Mouse (Mus musculus): ENCODE data around the gene Adm.
"Not testable (repeated sequence)": the region's sequence is repeated elsewhere in the genome, so short reads cannot be mapped to it uniquely, and the experiment has no call there.

Adm gene

GRCm38 (mm10) chr7:110629892-110630666, 2.6 kb downstream of the Adm start:
- DNase-seq: peak; percentile 71 to 85

GRCm38 (mm10) chr7:110631136-110631888, 3.9 kb downstream of the Adm start:
- no peak for DNase-seq

GRCm38 (mm10) chr7:110635929-110636328, 8.5 kb downstream of the Adm start:
- no peak for DNase-seq

GRCm38 (mm10) chr7:110636559-110636958, 9.1 kb downstream of the Adm start:
- DNase-seq: no peak

GRCm38 (mm10) chr7:110638305-110639110, 11.0 kb downstream of the Adm start:
- no peak for DNase-seq

- DNase-seq: no peak
Observed at GRCm38 (mm10) chr7:110639291-110639915, 11.9 kb downstream of the Adm start.

- not testable (repeated sequence) for DNase-seq
Observed at GRCm38 (mm10) chr7:110639958-110640357, 12.5 kb downstream of the Adm start.

- DNase-seq: peak in 1 of 2 experiments; percentile 30
Observed at GRCm38 (mm10) chr7:110645311-110645710, 17.9 kb downstream of the Adm start.

- no peak for DNase-seq
Observed at GRCm38 (mm10) chr7:110645859-110646258, 18.4 kb downstream of the Adm start.

GRCm38 (mm10) chr7:110646611-110647407, 19.3 kb downstream of the Adm start:
- no peak for DNase-seq

- DNase-seq: no peak
Observed at GRCm38 (mm10) chr7:110647559-110648454, 20.3 kb downstream of the Adm start.

GRCm38 (mm10) chr7:110648455-110649085, 21.1 kb downstream of the Adm start:
- DNase-seq: no peak

- no peak for DNase-seq
Observed at GRCm38 (mm10) chr7:110649133-110649987, 21.9 kb downstream of the Adm start.

- no peak for DNase-seq
Observed at GRCm38 (mm10) chr7:110650491-110650890, 23.0 kb downstream of the Adm start.

- no peak for DNase-seq
Observed at GRCm38 (mm10) chr7:110651091-110651490, 23.6 kb downstream of the Adm start.

GRCm38 (mm10) chr7:110655230-110655629, 27.8 kb downstream of the Adm start:
- DNase-seq: no peak

- no peak for DNase-seq
Observed at GRCm38 (mm10) chr7:110655966-110656365, 28.5 kb downstream of the Adm start.

GRCm38 (mm10) chr7:110658378-110658928, 31.0 kb downstream of the Adm start:
- DNase-seq: no peak

- DNase-seq: no peak
Observed at GRCm38 (mm10) chr7:110666537-110666936, 39.1 kb downstream of the Adm start.
